Comparison of ENCODE assay signal across 11 mouse cellular contexts in the genomic region with DNA sequence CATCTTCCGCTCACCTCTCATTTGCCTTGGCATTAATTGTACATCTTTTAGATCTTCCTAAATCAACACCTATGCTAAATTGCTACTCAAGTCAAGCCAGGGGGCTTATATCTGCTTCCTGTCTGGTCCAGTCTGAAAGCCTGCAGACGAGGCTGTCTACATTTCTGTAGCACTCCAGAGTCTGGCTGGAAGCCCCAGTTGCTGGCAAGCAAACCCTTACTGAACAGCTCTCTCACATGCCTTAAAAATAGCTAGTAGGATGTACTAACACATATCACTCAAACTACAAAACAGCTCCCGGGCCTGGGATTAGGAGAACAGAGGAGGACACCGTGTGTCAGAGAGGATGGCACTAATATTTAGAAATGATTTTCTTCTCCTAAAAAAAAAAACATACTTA. TPM values are rescaled to one million over a fixed set of nuclear protein-coding genes. Genes with fewer than 3 reads are reported as not detected.
DNase-seq lines count a peak whose midpoint lies in the region; ATAC-seq and TF ChIP-seq lines count a peak whose summit lies in the region.
"Had no signal": no experiment of that assay in that cellular context is flagged by ENCODE, and none has a peak within 500 bp of the region (broad histone marks: within the 10 kb centered on the region; RNA-seq: fewer than 3 reads in every experiment).

No protein-coding gene starts in this region.

- TF ChIP-seq POLR2A in brain, embryonic 14.5 days (IDR thresholded peaks at IDR 0.05; ENCODE audit: borderline replicate concordance, extremely low read depth, insufficient read depth, insufficient read length, poor library complexity, severe bottlenecking) = no peak

- H3K9me3 ChIP-seq in heart, postnatal 0 days (replicated peaks; ENCODE audit: control insufficient read depth, low read length) = no peaks in the 10 kb centered on the region
- no peaks in the 10 kb centered on the region for H3K9me3 ChIP-seq in lung, embryonic 16.5 days (ENCODE audit: control insufficient read depth, low read length)
- no peaks in the 10 kb centered on the region for H3K9me3 ChIP-seq in limb, embryonic 10.5 days (replicated peaks)
- no peaks in the 10 kb centered on the region for H3K9me3 ChIP-seq in kidney, embryonic 14.5 days (ENCODE audit: control insufficient read depth, low read length)
- H3K9me3 ChIP-seq: embryonic facial prominence, embryonic 15.5 days had no signal

- ATAC-seq in heart, postnatal 0 days (ENCODE audit: insufficient read depth, low read depth) = peak; percentile 93
- ATAC-seq in lung, embryonic 16.5 days (ENCODE audit: low read depth) = peak; percentile 92
- ATAC-seq in kidney, embryonic 14.5 days (ENCODE audit: low FRiP score, low TSS enrichment) = no peak
- ATAC-seq: intestine, embryonic 16.5 days had no signal

- no peaks in the 10 kb centered on the region for H3K27me3 ChIP-seq in heart, postnatal 0 days (ENCODE audit: control insufficient read depth, insufficient read depth, low read length)
- H3K27me3 ChIP-seq in lung, embryonic 16.5 days (ENCODE audit: control insufficient read depth, insufficient read depth, low read depth, low read length) = no peaks in the 10 kb centered on the region
- H3K27me3 ChIP-seq in limb, embryonic 10.5 days (ENCODE audit: low read depth, poor library complexity, severe bottlenecking) = no peaks in the 10 kb centered on the region
- H3K27me3 ChIP-seq in kidney, embryonic 14.5 days (ENCODE audit: control insufficient read depth, insufficient read depth, low read length) = no peaks in the 10 kb centered on the region
- H3K27me3 ChIP-seq: embryonic facial prominence, embryonic 15.5 days had no signal

- peaks cover 10% of the 10 kb centered on the region; the same call in 1 of the 2 replicates for H3K4me1 ChIP-seq in heart, postnatal 0 days (ENCODE audit: control insufficient read depth, insufficient read depth)
- peaks cover 10% of the 10 kb centered on the region for H3K4me1 ChIP-seq in lung, embryonic 16.5 days (replicated peaks; ENCODE audit: control insufficient read depth, insufficient read depth, low read length)
- H3K4me1 ChIP-seq in limb, embryonic 10.5 days = peaks cover 6% of the 10 kb centered on the region
- H3K4me1 ChIP-seq in kidney, embryonic 14.5 days (ENCODE audit: control insufficient read depth, insufficient read depth, low read length) = no peaks in the 10 kb centered on the region

- peak; percentile 68 for DNase-seq in brain, embryonic 14.5 days (ENCODE audit: low read depth)
- DNase-seq in frontal cortex, postnatal 36 days (ENCODE audit: low spot score in 2 of 2) = peak; percentile 24 to 58
- DNase-seq in heart, postnatal 0 days (ENCODE audit: low spot score) = peak; percentile 88
- no peak for DNase-seq in limb, embryonic 10.5 days (ENCODE audit: low spot score)
- DNase-seq in testis, postnatal 10 days (ENCODE audit: low spot score) = no peak

- WGBS in heart, postnatal 0 days = 21% methylated on average over 4 of the region's 4 CpGs
- WGBS in lung, embryonic 16.5 days = 42% methylated on average over 4 of the region's 4 CpGs
- WGBS in limb, embryonic 10.5 days = 82% methylated on average over 4 of the region's 4 CpGs
- 83% methylated on average over 4 of the region's 4 CpGs for WGBS in kidney, embryonic 14.5 days

- H3K9ac ChIP-seq in heart, postnatal 0 days (replicated peaks; ENCODE audit: low read depth, low read length) = no peak overlapping the region
- H3K9ac ChIP-seq in lung, embryonic 16.5 days (ENCODE audit: low read length) = no peak overlapping the region
- no peak overlapping the region for H3K9ac ChIP-seq in kidney, embryonic 14.5 days (ENCODE audit: low read depth, low read length)
- H3K9ac ChIP-seq: embryonic facial prominence, embryonic 15.5 days; liver, embryonic 14.5 days had no signal

- TF ChIP-seq EP300 in heart, postnatal 0 days (IDR thresholded peaks at IDR 0.05; ENCODE audit: low read depth) = 0 out of 2 replicates have a peak, but pooled peaks have one; percentile 23

- H3K4me3 ChIP-seq in heart, postnatal 0 days (ENCODE audit: low read depth, low read length) = no peak overlapping the region
- no peak overlapping the region for H3K4me3 ChIP-seq in lung, embryonic 16.5 days (ENCODE audit: low read length)
- H3K4me3 ChIP-seq in limb, embryonic 10.5 days = no peak overlapping the region
- no peak overlapping the region for H3K4me3 ChIP-seq in kidney, embryonic 14.5 days (ENCODE audit: low read length)
- H3K4me3 ChIP-seq: embryonic facial prominence, embryonic 15.5 days had no signal

- H3K4me2 ChIP-seq in heart, postnatal 0 days (ENCODE audit: low read depth, low read length) = peak overlapping the region; percentile 30; the same call in 1 of the 2 replicates
- H3K4me2 ChIP-seq in lung, embryonic 16.5 days (ENCODE audit: low read depth, low read length) = no peak overlapping the region
- H3K4me2 ChIP-seq in kidney, embryonic 14.5 days (replicated peaks; ENCODE audit: low read depth, low read length) = no peak overlapping the region
- H3K4me2 ChIP-seq: embryonic facial prominence, embryonic 15.5 days had no signal

- no peaks in the 10 kb centered on the region for H3K36me3 ChIP-seq in heart, postnatal 0 days (replicated peaks; ENCODE audit: control insufficient read depth, insufficient read depth, low read length)
- H3K36me3 ChIP-seq in lung, embryonic 16.5 days (ENCODE audit: control insufficient read depth, insufficient read depth, low read length) = no peaks in the 10 kb centered on the region
- no peaks in the 10 kb centered on the region for H3K36me3 ChIP-seq in limb, embryonic 10.5 days
- no peaks in the 10 kb centered on the region for H3K36me3 ChIP-seq in kidney, embryonic 14.5 days (ENCODE audit: control insufficient read depth, insufficient read depth, low read length)
- H3K36me3 ChIP-seq: embryonic facial prominence, embryonic 15.5 days had no signal

- peak overlapping the region; percentile 83 for H3K27ac ChIP-seq in heart, postnatal 0 days (ENCODE audit: low read depth)
- H3K27ac ChIP-seq in lung, embryonic 16.5 days (ENCODE audit: low read length) = peak overlapping the region; percentile 25; the same call in 1 of the 2 replicates
- no peak overlapping the region for H3K27ac ChIP-seq in limb, embryonic 10.5 days
- H3K27ac ChIP-seq in kidney, embryonic 14.5 days (ENCODE audit: low read depth, low read length) = no peak overlapping the region
- H3K27ac ChIP-seq: embryonic facial prominence, embryonic 15.5 days; liver, embryonic 14.5 days had no signal

- no peak for TF ChIP-seq CTCF in brain, embryonic 14.5 days (IDR thresholded peaks at IDR 0.05; ENCODE audit: borderline replicate concordance, extremely low read depth, insufficient read depth, insufficient read length)
- TF ChIP-seq CTCF in heart, postnatal 0 days (IDR thresholded peaks at IDR 0.05; ENCODE audit: low read depth) = no peak

RNA-seq across cellular contexts. Expression of gene Cxadr, which starts 42.3 kb away (rescaled TPM):
- 82.6 and 124 TPM in 2 replicates for polyA plus RNA-seq in brain, embryonic 14.5 days (2012; rRNA removed)
- 37.1 and 79.9 TPM in 2 replicates for total RNA-seq in heart, postnatal 0 days (2014; rRNA removed; ENCODE audit: low replicate concordance)
- 22.6 and 23.3 TPM in 2 replicates for polyA plus RNA-seq in heart, postnatal 0 days (2015; fragmentation: Nextera tagmentation; extraction: Ambion mirVana)
- 35.3 and 35.7 TPM in 2 replicates for polyA plus RNA-seq in lung, embryonic 16.5 days (2015; fragmentation: Nextera tagmentation; extraction: Ambion mirVana)
- polyA plus RNA-seq in limb, embryonic 10.5 days (2016; fragmentation: Nextera tagmentation; extraction: Ambion mirVana) = 19.6 and 29.4 TPM in 2 replicates
- polyA plus RNA-seq in kidney, embryonic 14.5 days (2014; fragmentation: Nextera tagmentation; extraction: Ambion mirVana) = 22.1 and 25.7 TPM in 2 replicates
- total RNA-seq: MEL had no signal

Comparison
In these comparisons a context has a peak if more than half of its experiments do, and no peak if none do; other contexts are left out.
1. DNase-seq: peak in brain, embryonic 14.5 days (single experiment), frontal cortex, postnatal 36 days (2 of 2) and heart, postnatal 0 days (single experiment); none in limb, embryonic 10.5 days (single experiment) and testis, postnatal 10 days (single experiment).
2. H3K27ac ChIP-seq: peak in heart, postnatal 0 days (single experiment) and lung, embryonic 16.5 days (single experiment); none in limb, embryonic 10.5 days (single experiment) and kidney, embryonic 14.5 days (single experiment).